Mouse (Mus musculus) CH12.LX (cell line): ENCODE measurements at regions not wholly inside any gene's neighbourhood (a gene's known extent, or its start where the extent isn't known, plus 50 kb on each side); places are given as distances from the start of the nearest gene placed in this dataset.
"Not testable (repeated sequence)": the region's sequence is repeated elsewhere in the genome, so short reads cannot be mapped to it uniquely, and the experiment has no call there.

Experiments used
- CTCF ChIP-seq, 2 experiments: IDR thresholded peaks in 1 of 2; conservative IDR thresholded peaks in 1 of 2; 2 replicates each; pipeline ENCODE4 v1.5.1; 2011 to 2012; ENCODE audit warnings: low read depth in 2 of 2, low read length in 2 of 2, improper control_type of control experiment in 1 of 2, inconsistent platforms in 1 of 2, mild to moderate bottlenecking in 1 of 2, moderate library complexity in 1 of 2
- EP300 ChIP-seq: IDR thresholded peaks from 2 replicates; pipeline ENCODE4 v1.6.1; 2011; ENCODE audit warnings: low read length, improper control_type of control experiment
- ETS1 ChIP-seq: conservative IDR thresholded peaks from 2 replicates; pipeline ENCODE4 v1.6.1; 2012; ENCODE audit warnings: low read depth, mild to moderate bottlenecking, inconsistent platforms, low read length, improper control_type of control experiment, moderate library complexity

- TF ChIP-seq ETS1; EP300; CTCF (conservative IDR thresholded peaks at IDR 0.05 in 1 of 2, IDR thresholded peaks at IDR 0.05 in 1 of 2; ENCODE audit: low read depth in 2 of 2, low read length in 2 of 2): not testable (repeated sequence)
Measured at GRCm38 (mm10) chrX:76174806-76175205, 89.3 kb upstream of the Cldn34b3 start.
